Mouse (Mus musculus) bone marrow, adult 2 months (tissue): ENCODE measurements around the gene Glb1.

Experiments
- CTCF ChIP-seq: fragments of 200-500 bp; IDR thresholded peaks from 2 replicates; pipeline ENCODE4 v1.5.1; 2011; ENCODE audit warnings: low read length, control low read depth; ENCODE audit not compliant: control insufficient read depth, insufficient read depth
- POLR2A ChIP-seq: fragments of 200-500 bp; IDR thresholded peaks from 2 replicates; pipeline ENCODE4 v1.6.1; 2011; ENCODE audit warnings: low read depth, mild to moderate bottlenecking, control low read depth, low read length, borderline replicate concordance; ENCODE audit not compliant: control insufficient read depth

DNA sequence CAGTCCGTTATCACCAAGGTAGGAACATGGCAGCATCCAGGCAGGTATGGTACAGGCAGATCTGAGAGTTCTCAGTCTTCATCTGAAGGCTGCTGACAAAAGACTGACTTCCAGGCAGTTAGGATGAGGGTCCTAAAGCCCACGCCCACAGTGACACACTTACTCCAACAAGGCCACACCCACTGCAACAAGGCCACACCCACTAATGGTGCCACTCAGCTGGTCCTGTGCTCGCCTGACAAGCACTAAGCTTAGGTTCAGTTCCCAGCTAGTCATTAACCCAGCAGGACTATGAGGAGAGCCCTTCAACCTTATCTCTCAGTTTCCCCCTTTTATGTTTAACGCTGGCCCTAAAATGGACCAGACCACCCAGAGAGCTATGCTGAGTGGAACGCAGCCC lies 47.8 kb downstream of the Glb1 start:
- no peak for TF ChIP-seq CTCF
- TF ChIP-seq POLR2A = no peak
